Mouse (Mus musculus): ENCODE results near the gene Ceacam19.

Gene Ceacam19

DNA sequence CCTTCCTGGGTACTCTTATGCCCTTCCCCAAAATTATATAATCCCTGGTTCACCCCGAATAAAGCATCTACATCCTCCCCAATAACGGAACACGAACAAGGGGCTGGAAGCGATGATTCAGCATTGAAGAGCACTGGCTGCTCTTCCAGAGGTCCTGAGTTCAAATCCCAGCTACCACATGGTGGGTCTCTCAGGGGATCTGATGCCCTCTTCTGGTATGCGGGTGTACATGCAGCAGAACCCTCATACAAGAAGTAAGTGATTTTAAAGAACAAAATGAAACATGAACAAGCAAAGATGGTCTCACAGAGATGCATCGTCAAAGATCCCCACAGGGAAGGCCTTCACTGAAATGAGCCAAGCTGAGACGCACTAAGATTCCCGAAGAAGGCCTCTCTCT lies 7.0 kb downstream of the Ceacam19 start:
- DNase-seq (ENCODE audit: low read depth, low spot score) = no peak

DNA sequence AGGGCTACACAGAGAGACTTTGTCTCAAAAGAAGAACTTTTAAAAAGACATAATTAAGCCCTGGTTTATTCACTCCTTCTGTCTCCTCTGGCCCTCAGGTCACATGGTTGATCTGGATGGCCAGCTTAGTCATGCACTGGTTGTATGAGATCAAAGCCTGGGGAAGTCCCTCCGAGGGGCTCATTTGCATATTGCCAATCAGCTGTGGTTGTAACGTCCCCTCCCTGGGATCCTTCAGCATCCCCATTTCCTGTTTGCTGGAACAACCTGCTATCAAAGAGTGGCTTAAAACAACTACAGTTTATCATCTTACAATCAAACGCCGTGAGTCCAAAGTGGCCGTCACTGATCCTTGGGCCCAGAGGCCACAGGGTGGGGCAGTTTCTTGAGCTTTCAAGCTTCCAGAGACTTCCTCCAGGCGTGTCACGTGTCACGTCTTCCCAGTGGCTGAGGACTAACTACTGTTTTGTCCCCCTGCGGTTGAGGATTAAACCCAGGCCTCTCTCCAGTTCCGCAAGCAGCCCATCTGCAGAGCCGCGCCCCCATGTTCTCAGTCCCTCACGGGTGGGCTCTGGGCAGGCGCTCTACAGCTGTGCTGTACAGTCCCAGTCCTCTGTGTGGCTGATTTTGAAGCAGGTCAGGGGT lies 10.9 kb downstream of the Ceacam19 start:
- no peak for DNase-seq (ENCODE audit: low read depth, low spot score)

DNA sequence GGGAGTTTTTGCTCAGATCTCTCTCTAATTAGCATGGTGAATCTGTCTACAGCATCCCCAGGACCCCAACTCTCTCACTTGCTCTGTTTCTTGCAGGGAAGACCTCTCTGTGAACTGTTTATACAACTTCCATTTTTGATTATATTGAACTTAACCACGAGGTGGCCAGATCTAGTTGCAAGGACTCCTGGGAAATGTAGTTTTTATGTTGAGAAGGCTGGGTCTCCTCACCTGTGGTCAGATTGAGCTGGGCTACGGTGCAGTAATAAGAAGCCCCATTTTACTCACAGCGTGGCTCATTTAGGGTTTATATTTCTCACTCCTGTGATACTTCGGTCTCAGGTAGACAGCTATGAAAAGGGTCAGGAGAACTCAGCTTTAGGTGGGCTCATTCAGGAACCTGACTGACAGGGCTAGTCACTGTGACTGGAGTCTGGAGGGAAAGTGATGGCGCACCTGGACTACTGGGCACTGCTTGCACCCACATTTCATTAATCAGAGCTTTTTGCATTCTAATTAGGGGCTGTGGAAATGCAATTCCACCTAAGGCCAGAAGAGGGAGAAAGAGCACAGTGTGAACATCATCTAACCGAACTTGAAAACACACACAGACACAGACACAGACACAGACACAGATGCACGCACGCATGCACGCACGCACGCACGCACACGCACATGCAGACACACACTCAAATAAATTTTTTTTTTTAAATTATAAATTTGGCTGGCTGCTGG lies 11.7 kb downstream of the Ceacam19 start:
- no peak for DNase-seq (ENCODE audit: low read depth, low spot score)

DNA sequence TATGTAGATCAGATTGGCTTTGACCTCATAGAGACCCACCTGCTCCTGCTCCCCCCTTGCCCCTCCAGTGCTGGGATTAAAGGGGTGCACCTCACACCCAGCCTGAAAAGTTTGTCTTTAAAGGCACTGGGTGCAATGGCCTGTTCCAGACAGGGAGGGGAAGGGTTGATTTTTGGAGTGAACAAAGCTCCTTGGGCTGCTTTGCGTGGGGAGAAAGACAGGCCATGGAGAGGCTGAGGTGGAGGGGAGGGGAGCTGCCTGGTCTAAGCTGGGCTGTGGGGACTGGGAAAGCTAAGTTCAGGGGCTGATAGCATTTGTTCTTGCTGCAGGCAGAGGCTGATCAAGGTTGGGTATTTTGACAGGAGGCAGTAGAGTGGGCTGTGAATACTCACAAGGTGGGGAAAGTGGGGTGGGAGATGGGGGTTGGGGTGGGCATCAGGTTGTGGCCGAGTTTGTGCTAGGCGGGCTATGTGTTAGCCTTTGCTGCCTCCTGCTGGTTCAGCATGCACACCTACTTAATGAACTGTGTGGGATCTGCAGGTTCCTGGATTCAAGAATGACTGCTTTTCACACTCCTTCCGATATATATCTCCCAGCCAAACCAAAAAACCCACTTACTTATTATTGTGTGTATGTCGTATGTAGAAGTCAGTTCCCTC lies 15.7 kb downstream of the Ceacam19 start:
- no peak for DNase-seq (ENCODE audit: low read depth, low spot score)

DNA sequence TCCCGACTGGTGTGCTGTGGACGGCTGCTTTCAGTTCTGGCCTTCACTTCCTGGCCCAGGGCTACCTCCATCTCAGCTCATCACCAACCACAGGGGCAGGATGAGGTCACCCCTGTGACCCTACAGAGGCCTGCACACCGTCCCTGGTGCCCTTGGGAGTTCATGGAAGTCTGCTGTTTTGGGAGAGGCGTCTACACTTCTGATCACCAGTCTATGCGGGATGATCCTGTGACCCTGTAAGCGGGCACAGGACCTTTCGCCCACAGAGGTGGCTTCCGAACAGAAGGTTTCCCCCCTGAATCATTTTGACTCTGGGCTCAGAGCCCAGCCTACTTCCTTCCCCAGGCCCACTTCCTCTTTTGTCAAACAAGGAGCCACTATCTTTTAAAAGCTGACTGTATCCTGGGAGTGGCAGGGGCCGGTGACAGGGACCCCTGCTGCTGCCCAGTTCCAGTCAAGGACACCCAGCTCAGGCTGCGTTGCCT lies 16.6 kb downstream of the Ceacam19 start:
- no peak for DNase-seq (ENCODE audit: low read depth, low spot score)

DNA sequence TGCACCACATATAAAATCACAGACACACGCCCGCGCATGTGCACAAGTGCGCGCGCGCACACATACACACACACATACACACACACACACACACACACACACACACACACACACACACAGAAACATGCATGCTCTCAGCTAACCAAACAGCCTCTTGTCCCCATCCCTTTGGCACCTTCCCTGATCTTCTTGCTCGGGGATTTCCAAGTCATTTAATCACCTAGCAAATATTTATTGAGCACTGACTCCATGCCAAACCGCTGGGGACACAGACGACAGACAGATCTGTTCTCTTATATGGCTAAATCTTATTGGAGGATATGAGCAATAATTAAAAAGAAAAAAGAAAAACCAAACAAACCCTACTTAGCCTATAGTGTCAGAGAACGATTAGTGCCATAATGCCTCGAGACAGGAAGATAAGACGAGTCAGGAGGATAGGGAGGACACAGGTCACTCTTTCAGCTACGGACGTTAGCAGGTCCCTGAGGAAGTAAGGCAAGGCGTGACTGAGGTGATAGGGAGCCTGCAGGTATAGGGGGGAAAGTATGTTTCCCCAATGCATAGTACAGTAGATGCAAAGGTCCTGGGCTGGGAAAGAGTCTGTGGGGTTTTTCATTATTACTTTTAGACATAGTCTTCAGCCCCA lies 19.9 kb downstream of the Ceacam19 start:
- DNase-seq (ENCODE audit: low read depth, low spot score) = no peak

DNA sequence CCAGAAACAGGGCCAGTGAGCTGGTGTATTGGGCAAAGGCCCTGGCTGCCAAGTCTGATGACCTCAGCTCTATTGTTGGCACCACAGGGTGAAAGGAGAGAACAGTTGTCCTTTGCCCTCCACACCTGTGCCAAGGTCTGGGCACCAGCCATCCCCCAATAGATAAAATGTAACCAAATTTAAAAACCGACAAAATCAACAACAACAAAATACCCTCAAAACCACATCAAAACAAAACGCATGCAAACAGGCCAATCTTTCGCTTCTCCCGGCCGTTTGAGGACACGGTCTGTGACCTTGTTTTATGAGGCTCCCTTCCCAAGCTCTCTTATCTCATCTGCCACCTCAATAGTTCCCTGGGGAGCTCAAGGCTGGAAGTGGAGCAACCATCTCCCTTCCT lies 21.3 kb downstream of the Ceacam19 start:
- DNase-seq (ENCODE audit: low read depth, low spot score) = no peak

DNA sequence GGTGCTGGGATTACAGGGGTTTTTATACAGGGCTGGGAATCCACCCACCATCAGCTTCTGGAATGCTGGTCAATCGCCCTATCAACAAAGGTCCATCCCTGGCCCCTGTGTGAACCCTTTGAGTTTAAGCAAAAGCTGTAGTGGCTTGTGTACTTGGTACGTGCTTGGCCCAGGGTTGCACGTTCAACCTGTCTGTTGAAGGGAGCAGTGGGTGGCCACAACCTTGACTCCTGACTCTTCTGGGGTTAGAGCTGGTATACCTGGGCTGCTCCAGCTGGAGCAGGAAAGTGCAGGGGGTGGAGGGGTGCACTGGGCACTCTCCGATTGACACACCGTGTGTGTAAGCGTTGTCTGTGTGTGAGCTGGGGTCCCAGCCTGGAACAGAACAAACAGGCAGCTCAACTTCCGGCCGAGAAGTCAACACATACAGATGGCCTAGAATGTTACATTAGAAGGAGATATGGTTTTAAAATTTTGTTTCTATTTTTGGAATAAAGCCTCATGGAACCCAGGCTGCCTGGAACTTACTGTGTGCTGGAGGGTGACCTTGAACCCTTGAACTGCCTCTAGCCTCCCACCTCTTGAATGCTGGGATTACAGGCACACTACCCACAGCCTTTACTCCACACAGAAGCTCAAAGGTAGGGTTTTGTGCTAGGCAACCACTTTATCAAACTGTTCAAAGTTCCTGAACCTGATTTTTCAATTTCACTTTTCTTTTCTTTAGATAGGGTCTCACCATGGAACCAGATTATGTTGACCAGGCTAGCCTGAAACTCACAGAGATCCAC lies 22.3 kb downstream of the Ceacam19 start:
- no peak for DNase-seq (ENCODE audit: low read depth, low spot score)

DNA sequence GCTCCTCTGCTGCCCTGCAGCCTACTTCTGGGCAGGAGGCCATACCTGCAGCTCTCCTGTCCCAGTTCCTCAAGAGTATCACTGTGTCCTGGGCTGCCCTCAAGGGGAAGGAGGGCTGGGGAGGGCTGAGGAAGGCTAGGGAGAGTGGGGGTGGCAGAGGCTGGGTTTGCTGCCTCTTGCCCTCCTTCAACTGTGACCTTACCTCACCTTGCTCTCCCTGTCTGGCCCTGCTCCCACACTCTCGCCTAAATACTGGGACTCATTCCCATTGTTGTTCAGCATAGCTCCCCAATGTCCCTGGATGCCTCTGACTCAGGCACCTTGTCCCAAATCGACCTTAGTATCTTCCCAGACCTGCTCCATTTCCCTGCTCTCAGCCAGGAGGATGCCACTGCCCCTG lies 23.5 kb downstream of the Ceacam19 start:
- DNase-seq (ENCODE audit: low read depth, low spot score) = no peak

DNA sequence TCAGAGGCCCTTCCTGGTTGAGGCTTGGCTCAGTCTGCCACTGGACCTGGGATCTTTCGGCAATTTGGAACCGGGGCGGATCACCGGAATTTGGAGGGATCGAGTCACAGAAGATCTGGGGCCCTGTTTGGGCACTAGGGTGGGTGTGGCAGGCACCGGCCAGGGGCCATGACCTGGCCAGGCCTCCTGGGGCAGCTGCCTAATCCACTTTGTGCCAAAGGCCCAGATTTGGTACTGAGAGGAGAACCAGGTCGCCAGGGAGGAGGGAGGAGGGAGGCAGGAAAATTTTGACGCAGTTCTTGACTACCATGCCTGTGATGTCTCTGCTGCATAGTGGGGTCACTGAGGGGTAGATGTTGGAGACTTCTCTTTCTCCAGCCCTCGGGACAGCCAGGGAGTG lies 26.6 kb downstream of the Ceacam19 start, which contains the start of gene Ceacam16:
Gene Ceacam16, minus strand, starts transcription at position 101 of the 400 bp plus-strand sequence.
- DNase-seq (ENCODE audit: low read depth, low spot score) = no peak

DNA sequence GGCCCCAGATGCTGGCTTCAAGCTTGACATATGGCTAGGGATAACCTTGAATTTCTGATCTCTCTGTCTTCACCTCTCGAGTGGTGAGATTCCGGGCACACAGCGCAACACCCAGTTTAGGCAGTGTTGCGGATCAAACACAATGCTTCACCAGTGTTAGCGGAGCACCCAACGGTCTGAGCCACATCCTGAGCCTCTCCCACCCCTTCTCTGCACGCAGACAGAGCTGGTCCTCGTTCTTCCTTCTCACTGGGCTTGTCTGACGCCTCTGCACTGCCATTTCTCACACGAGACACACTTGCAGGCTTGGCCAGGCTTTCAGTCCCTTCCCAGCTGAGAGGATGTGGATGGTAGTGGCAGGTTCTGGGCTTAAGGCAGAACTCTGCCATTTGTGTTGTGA lies 28.0 kb downstream of the Ceacam19 start:
- DNase-seq (ENCODE audit: low read depth, low spot score) = no peak

DNA sequence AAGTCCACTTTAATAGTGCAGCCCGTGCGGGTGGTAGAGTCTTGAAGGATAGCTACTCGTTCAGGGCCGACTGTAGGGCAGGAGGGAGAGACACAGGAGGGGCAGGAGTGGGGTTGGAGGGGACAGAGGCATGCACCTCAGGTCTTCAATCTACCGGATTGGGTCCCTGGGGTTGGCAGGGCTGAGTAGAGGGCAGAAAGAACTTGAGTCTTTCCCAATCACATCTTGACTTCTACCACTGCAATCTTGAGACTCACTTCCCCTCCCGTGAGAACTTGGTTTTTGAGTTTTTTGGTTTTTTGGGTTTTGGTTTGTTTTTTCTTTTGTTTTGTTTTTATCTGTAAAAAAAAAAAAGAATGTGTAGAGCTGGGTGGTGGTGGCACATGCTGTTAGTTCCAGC lies 31.5 kb downstream of the Ceacam19 start:
- no peak for DNase-seq (ENCODE audit: low read depth, low spot score)

DNA sequence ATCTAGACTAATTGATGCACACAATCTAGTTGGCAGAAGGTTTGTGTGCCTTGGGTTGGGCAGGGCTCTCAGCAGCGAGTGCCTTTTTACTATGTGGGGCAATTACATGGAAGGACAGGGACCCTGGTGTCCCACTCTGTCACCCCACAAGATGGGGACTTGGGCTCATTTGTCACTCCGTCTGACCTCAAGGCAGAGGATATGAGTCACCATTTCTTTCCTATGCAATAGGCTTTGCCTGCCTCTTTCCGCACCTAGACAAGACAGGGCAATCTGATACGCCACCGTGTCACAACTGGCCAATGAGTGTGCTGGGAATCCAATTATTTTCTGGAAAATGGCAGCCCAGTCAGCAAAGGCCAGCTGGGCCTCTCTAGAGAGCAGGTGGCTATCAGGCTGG lies 32.1 kb downstream of the Ceacam19 start:
- no peak for DNase-seq (ENCODE audit: low read depth, low spot score)

DNA sequence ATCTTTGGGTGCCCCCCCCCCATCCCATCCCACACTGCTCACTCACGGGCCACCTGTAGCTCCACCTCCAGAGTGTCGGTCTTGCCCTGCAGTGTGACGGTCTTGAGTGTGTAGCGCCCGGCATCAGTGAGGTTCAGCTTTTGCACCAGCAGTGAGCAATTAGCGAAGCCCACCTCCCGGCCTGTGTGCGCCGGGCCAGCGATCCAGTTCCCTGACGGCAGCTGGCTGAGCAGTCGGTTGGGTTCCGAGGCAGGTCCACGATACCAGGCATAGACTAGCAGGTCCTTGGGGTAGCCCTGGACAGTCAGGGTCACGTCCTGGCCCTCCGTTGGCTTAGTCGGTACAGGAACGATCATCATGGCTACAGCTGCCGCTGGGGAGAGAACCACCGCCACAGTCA lies 34.2 kb downstream of the Ceacam19 start:
- no peak for DNase-seq (ENCODE audit: low read depth, low spot score)

DNA sequence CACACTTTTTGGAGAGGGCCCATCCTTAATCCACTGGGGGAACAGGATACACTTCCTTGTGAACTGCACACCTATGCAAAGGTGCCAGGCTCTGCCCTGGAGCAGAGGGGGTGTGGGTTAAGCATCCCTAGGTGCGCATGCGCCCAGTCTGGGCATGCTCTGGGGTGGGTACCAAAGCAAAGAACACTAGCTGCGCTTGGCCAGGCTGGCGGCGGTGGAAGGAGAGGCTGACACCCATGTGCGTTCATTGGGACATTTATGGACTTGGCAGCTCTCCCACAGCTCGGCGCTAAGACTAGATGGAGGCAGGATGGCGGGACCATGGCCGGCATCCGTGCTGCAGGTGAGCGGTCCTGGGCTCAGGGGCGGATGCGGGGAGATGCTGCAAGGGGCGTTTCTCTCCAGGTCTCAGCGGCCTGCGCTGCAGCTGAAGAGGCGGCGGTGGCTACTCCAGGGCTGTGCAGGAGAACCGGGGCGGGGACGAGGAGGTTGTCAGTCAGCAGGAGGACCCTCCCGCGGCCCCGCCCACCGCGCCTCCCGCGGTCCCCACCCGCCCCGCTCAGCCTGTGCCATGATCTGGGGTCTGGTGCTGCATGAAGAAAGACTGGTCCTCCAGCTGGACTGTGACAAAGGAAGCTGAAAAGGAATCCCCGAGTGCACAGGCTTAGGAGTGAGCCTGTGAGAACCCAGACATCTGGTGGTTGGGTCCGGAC lies 35.8 kb downstream of the Ceacam19 start, which contains the start of gene Gm19345:
Gene Gm19345, plus strand, starts transcription at position 146 of the 713 bp plus-strand sequence.
- no peak for DNase-seq (ENCODE audit: low read depth, low spot score)

DNA sequence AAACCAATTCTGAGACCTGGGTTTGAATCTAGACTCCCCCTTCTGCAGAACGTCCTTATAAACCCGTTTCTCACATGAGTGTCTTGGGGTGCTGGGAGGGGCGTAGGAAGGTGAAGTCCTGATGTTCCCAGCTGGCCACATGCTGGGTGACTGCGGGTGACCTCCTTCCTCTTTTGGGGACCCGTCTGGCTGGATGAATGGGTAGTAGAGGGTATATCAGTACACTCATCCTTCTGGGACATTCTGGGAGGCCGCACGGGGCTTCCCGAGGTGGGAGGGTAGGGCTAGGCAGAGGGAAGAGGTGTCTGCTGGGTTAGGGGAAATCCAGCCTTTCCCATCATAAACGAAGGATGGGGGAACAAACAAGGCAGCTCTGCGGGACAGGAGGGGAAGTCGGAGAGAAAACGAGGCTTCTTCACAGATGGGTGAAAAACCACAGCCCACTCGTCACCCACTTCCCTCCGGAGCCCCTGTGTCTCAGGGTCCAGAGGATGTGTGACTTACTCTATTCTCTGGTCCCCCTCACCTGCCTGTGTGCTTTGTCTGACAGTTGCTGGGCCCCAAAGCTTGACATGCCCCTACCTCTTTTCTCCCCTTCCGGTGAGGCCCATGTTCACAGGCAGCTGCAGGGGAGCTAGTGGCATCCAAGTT lies 43.1 kb downstream of the Ceacam19 start:
- DNase-seq (ENCODE audit: low read depth, low spot score) = no peak

DNA sequence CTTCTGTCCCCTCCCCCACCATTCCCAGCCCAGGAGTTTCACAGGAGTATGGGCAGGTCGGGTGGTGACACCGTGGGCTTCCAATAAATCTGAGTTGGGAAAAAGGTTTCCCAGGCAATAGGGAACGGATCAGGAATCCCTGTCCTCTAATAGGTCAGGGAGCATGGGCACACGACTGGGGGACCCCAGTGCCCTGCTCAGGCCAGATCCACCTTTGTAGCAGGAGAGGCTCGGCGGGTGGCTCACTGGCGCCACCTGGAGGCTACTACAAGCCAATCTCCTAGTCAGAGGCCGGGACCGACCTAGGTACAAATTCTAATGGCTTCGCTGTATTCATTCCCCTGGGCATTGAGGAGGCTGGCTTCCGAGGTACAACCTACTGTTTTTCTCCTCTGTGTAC lies 44.2 kb downstream of the Ceacam19 start:
- peak; percentile 41 for DNase-seq (ENCODE audit: low read depth, low spot score)

DNA sequence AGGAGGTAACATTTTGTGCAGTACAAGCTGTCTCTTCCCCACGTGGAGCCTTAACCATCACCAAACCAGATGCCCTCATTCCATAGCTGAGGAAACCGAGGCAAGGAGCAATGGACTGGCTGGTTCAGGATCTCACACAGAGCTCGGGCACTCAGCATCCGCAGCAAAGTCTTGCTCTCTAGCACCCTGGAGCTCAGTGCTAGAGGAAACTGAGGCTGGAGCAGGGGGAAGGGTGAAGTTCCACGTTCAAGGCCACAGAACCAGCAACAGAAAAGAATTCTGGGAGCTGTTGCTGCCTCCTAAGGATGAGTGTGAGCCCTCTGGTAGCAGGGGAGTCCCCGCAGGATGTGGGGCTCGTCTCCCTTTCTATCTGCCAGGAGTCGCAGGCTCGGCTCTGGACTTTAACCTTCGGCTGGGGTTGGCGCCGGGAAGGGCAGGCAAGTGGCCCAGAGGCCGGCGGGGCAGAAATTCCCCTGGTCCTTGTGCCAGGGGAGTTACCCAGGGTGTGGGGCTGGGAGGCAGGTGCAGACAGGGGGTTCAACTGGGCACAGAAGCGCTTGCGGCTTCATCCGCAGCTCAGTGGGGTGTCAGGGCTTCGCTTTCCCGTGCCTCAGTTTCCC lies 44.8 kb downstream of the Ceacam19 start:
- no peak for DNase-seq (ENCODE audit: low read depth, low spot score)

DNA sequence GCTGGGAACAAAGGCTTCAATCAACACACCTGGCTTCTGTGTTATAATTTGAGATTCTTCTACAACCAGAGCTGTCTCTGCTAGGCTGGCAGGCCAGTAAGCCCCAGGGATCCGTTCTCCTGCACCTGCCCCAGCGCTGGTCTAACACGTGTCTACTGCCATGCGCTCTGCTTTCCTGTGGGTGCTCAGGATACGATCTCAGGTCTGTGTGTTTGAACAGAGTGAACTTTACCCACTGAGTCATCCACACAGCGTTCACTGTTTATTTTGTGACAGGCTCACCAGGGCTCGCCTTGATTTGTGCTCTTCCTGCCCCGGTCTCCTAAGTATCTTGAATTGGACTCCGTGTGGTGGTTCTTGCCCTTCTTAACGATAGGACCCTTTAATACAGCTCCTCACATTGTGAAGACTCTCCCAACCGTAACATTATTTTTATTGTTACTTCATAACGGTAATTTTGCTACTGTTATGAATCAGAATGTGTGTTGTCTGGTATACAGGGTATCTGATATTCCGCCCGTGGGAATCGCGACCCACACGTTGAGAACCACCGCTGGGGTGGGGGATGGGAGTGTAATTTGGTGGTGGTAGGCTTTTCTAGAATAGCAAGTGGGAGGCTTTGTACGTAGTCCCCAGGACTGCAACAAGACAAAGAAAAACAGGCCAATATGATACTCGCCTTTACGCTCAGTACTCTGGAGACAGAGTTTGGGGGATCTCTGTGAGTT lies 45.9 kb downstream of the Ceacam19 start:
- no peak for DNase-seq (ENCODE audit: low read depth, low spot score)
